ENCODE assay signal across 8 mouse cellular contexts in the genomic region with DNA sequence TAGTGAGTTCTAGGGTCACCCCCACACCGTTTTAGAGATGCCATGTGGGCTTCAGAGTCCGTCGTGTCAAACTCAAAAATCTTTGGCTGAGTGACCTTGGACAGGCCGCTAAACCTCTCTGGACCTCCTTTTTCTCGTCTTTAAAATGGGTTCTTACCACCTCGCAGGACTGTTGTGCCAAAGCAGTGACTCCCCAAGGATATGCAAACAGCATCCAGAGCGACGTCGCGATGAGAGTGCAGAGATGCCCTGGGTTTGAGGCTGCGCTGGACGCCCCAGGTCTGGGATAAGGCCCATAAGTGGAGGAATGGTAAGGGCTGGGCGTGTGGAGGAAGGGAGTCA. TPM values are rescaled to one million over a fixed set of nuclear protein-coding genes. Genes with fewer than 3 reads are reported as not detected.
DNase-seq lines count a peak whose midpoint lies in the region; ATAC-seq and TF ChIP-seq lines count a peak whose summit lies in the region.

No protein-coding gene starts in this region.

- ATAC-seq in liver, embryonic 12.5 days: no peak
- ATAC-seq in forebrain, embryonic 13.5 days: no peak

- peak overlapping the region; percentile 33; the same call in 1 of the 2 replicates for H3K4me2 ChIP-seq in liver, embryonic 12.5 days
- peak overlapping the region; percentile 95 for H3K4me2 ChIP-seq in forebrain, embryonic 13.5 days

- 5% methylated on average over 13 of the region's 13 CpGs for WGBS in liver, embryonic 12.5 days (ENCODE audit: insufficient replicate concordance)
- WGBS in forebrain, embryonic 13.5 days: under 1% methylated on average over 13 of the region's 13 CpGs
- 2% methylated on average over 13 of the region's 13 CpGs for WGBS in limb, embryonic 10.5 days
- 2% methylated on average over 13 of the region's 13 CpGs for WGBS in olfactory bulb, adult 2 months

- peaks cover 7% of the 10 kb centered on the region for H3K4me1 ChIP-seq in liver, embryonic 12.5 days
- H3K4me1 ChIP-seq in forebrain, embryonic 13.5 days: peaks cover 55% of the 10 kb centered on the region
- peaks cover 26% of the 10 kb centered on the region for H3K4me1 ChIP-seq in limb, embryonic 10.5 days
- H3K4me1 ChIP-seq in olfactory bulb, adult 2 months (ENCODE audit: control insufficient read depth, insufficient read depth, low read length): peaks cover 21% of the 10 kb centered on the region

- H3K4me3 ChIP-seq in liver, embryonic 12.5 days: no peak overlapping the region
- peak overlapping the region; percentile 68 for H3K4me3 ChIP-seq in forebrain, embryonic 13.5 days
- H3K4me3 ChIP-seq in limb, embryonic 10.5 days: peak overlapping the region; percentile 55
- H3K4me3 ChIP-seq in olfactory bulb, adult 2 months (ENCODE audit: insufficient read depth, low read depth, low read length): peak overlapping the region; percentile 42

- no peaks in the 10 kb centered on the region for H3K36me3 ChIP-seq in liver, embryonic 12.5 days
- peaks cover 22% of the 10 kb centered on the region for H3K36me3 ChIP-seq in forebrain, embryonic 13.5 days (ENCODE audit: poor library complexity, severe bottlenecking)
- H3K36me3 ChIP-seq in limb, embryonic 10.5 days: no peaks in the 10 kb centered on the region

- no peak for DNase-seq in liver
- no peak for DNase-seq in limb, embryonic 10.5 days (ENCODE audit: low spot score)
- DNase-seq in kidney, adult 11 months: no peak
- DNase-seq in kidney, postnatal 14 days: no peak
- DNase-seq in spleen, adult 18-20 months: no peak

- no peak for TF ChIP-seq POLR2A in olfactory bulb, adult 2 months (IDR thresholded peaks at IDR 0.05; ENCODE audit: insufficient read depth, low read depth, low read length)

- no peak for TF ChIP-seq CTCF in olfactory bulb, adult 2 months (IDR thresholded peaks at IDR 0.05; ENCODE audit: insufficient read depth, low read depth, low read length)

- no peak overlapping the region for H3K27ac ChIP-seq in liver, embryonic 12.5 days
- peak overlapping the region; percentile 97 for H3K27ac ChIP-seq in forebrain, embryonic 13.5 days
- peak overlapping the region; percentile 73 for H3K27ac ChIP-seq in limb, embryonic 10.5 days
- H3K27ac ChIP-seq in olfactory bulb, adult 2 months (ENCODE audit: insufficient read depth, low read depth, low read length): no peak overlapping the region

- peaks cover 89% of the 10 kb centered on the region for H3K27me3 ChIP-seq in liver, embryonic 12.5 days (replicated peaks)
- no peaks in the 10 kb centered on the region for H3K27me3 ChIP-seq in forebrain, embryonic 13.5 days
- H3K27me3 ChIP-seq in limb, embryonic 10.5 days (ENCODE audit: low read depth, poor library complexity, severe bottlenecking): peaks cover 91% of the 10 kb centered on the region

- H3K9ac ChIP-seq in liver, embryonic 12.5 days: no peak overlapping the region
- peak overlapping the region; percentile 97 for H3K9ac ChIP-seq in forebrain, embryonic 13.5 days

- H3K9me3 ChIP-seq in liver, embryonic 12.5 days (replicated peaks): no peaks in the 10 kb centered on the region
- H3K9me3 ChIP-seq in forebrain, embryonic 13.5 days (replicated peaks): no peaks in the 10 kb centered on the region
- H3K9me3 ChIP-seq in limb, embryonic 10.5 days (replicated peaks): no peaks in the 10 kb centered on the region

RNA-seq across cellular contexts. Expression of a gene that starts 24.4 kb away (rescaled TPM):
- 0.73 and 0.77 TPM in 2 replicates for polyA plus RNA-seq in liver, embryonic 12.5 days (2016; fragmentation: Nextera tagmentation; extraction: Ambion mirVana)
- 0.42 and 1.6 TPM in 2 replicates for polyA plus RNA-seq in forebrain, embryonic 13.5 days (2015; fragmentation: Nextera tagmentation; extraction: Ambion mirVana)
- polyA plus RNA-seq in limb, embryonic 10.5 days (2016; fragmentation: Nextera tagmentation; extraction: Ambion mirVana): 0.34 and 0.46 TPM in 2 replicates
- polyA plus RNA-seq in olfactory bulb, adult 2 months (2012; ENCODE audit: insufficient read depth, insufficient read length, low replicate concordance, missing spikeins): not detected in 2 replicates

RNA-seq across cellular contexts. Expression of a gene that starts 27.7 kb away (rescaled TPM):
- 0.15 and 0.16 TPM in 2 replicates for polyA plus RNA-seq in liver, embryonic 12.5 days (2016; fragmentation: Nextera tagmentation; extraction: Ambion mirVana)
- 2.1 TPM in 2 replicates for polyA plus RNA-seq in forebrain, embryonic 13.5 days (2015; fragmentation: Nextera tagmentation; extraction: Ambion mirVana)
- polyA plus RNA-seq in limb, embryonic 10.5 days (2016; fragmentation: Nextera tagmentation; extraction: Ambion mirVana): not detected in 2 replicates
- not detected in 2 replicates for polyA plus RNA-seq in olfactory bulb, adult 2 months (2012; ENCODE audit: insufficient read depth, insufficient read length, low replicate concordance, missing spikeins)

RNA-seq across cellular contexts. Expression of a gene that starts 48.6 kb away (rescaled TPM):
- 40.5 and 45.1 TPM in 2 replicates for polyA plus RNA-seq in liver, embryonic 12.5 days (2016; fragmentation: Nextera tagmentation; extraction: Ambion mirVana)
- polyA plus RNA-seq in forebrain, embryonic 13.5 days (2015; fragmentation: Nextera tagmentation; extraction: Ambion mirVana): 28.4 and 29.8 TPM in 2 replicates
- 37.5 and 38.0 TPM in 2 replicates for polyA plus RNA-seq in limb, embryonic 10.5 days (2016; fragmentation: Nextera tagmentation; extraction: Ambion mirVana)
- polyA plus RNA-seq in olfactory bulb, adult 2 months (2012; ENCODE audit: insufficient read depth, insufficient read length, low replicate concordance, missing spikeins): not detected in 2 replicates

Comparison
In these comparisons a context has a peak if more than half of its experiments do, and no peak if none do; other contexts are left out.
1. H3K27ac ChIP-seq: peak in forebrain, embryonic 13.5 days (single experiment) and limb, embryonic 10.5 days (single experiment); none in liver, embryonic 12.5 days (single experiment) and olfactory bulb, adult 2 months (single experiment).